Mouse (Mus musculus) kidney, adult 8-10 months (tissue): ENCODE measurements at regions not wholly inside any gene's neighbourhood (a gene's known extent, or its start where the extent isn't known, plus 50 kb on each side); places are given as distances from the start of the nearest gene placed in this dataset.
"Not testable (repeated sequence)": the region's sequence is repeated elsewhere in the genome, so short reads cannot be mapped to it uniquely, and the experiment has no call there.

Experiments
- DNase-seq, 2 experiments: peaks; one replicate each; pipeline ENCODE4 v3.0.0; 2022

- DNase-seq, result no peak
These were observed 63.8 kb upstream of the Srsf6 start for GRCm38 (mm10) chr2:162867516-162868029.

- DNase-seq, result no peak
These were observed 64.6 kb upstream of the Srsf6 start for GRCm38 (mm10) chr2:162866613-162867314.

GRCm38 (mm10) chr2:162864571-162864970 is 66.8 kb upstream of the Srsf6 start:
- DNase-seq, result peak; percentile 89 to 94

GRCm38 (mm10) chr2:162854606-162855005 is 76.7 kb upstream of the Srsf6 start:
- no peak for DNase-seq

- peak; percentile 76 to 83 for DNase-seq
These were observed 77.8 kb upstream of the Srsf6 start for GRCm38 (mm10) chr2:162853576-162853975.

- DNase-seq, result not testable (repeated sequence)
These were observed 89.6 kb upstream of the Srsf6 start for GRCm38 (mm10) chr2:162841761-162842160.

GRCm38 (mm10) chr2:162837776-162838175 is 93.6 kb upstream of the Srsf6 start:
- DNase-seq, result no peak

- no peak for DNase-seq
These were observed 97.6 kb upstream of the Srsf6 start for GRCm38 (mm10) chr2:162833741-162834140.

GRCm38 (mm10) chr2:162818787-162819186 is 112.5 kb upstream of the Srsf6 start:
- DNase-seq, result no peak

- peak; percentile 39 to 58 for DNase-seq
These were observed 117.1 kb upstream of the Srsf6 start for GRCm38 (mm10) chr2:162814205-162814604.

- no peak for DNase-seq
These were observed 123.6 kb upstream of the Srsf6 start for GRCm38 (mm10) chr2:162807747-162808146.

- no peak for DNase-seq
These were observed 134.8 kb upstream of the Srsf6 start for GRCm38 (mm10) chr2:162796528-162796927.

GRCm38 (mm10) chr2:162794285-162794684 is 133.3 kb upstream of the Ptprt start:
- DNase-seq, result no peak

- no peak for DNase-seq
These were observed 130.6 kb upstream of the Ptprt start for GRCm38 (mm10) chr2:162791374-162792098.

- DNase-seq, result no peak
These were observed 123.3 kb upstream of the Ptprt start for GRCm38 (mm10) chr2:162784176-162784813.

GRCm38 (mm10) chr2:162781599-162781998 is 120.7 kb upstream of the Ptprt start:
- no peak for DNase-seq

- no peak for DNase-seq
These were observed 115.6 kb upstream of the Ptprt start for GRCm38 (mm10) chr2:162776542-162776941.

- no peak for DNase-seq
These were observed 111.6 kb upstream of the Ptprt start for GRCm38 (mm10) chr2:162772520-162772919.

- DNase-seq, result no peak
These were observed 108.9 kb upstream of the Ptprt start for GRCm38 (mm10) chr2:162769711-162770428.

GRCm38 (mm10) chr2:162764059-162764458 is 103.1 kb upstream of the Ptprt start:
- DNase-seq, result no peak

GRCm38 (mm10) chr2:162740523-162740922 is 79.6 kb upstream of the Ptprt start:
- no peak for DNase-seq

- no peak for DNase-seq
These were observed 74.8 kb upstream of the Ptprt start for GRCm38 (mm10) chr2:162735761-162736160.

- no peak for DNase-seq
These were observed 73.3 kb upstream of the Ptprt start for GRCm38 (mm10) chr2:162734286-162734685.
